Mouse (Mus musculus) adrenal gland, postnatal 14 days (tissue): Measurements from ENCODE around the gene Tuba1b. TPM values are rescaled to one million over a fixed set of nuclear protein-coding genes. Genes with fewer than 3 reads are reported as not detected.
"Not testable (repeated sequence)": the region's sequence is repeated elsewhere in the genome, so short reads cannot be mapped to it uniquely, and the experiment has no call there.

ENCODE experiments used
- DNase-seq: peaks from one replicate; pipeline ENCODE4 v3.0.0; 2021; ENCODE audit warnings: mixed read lengths
- total RNA-seq: library from RNA; stranded (reverse); gene quantifications from 2 replicates; pipeline ENCODE4 v1.2.3, GENCODE M21; 2021

Tuba1b gene
- total RNA-seq, 1 experiment from 2014 or later, result 342 TPM

DNA sequence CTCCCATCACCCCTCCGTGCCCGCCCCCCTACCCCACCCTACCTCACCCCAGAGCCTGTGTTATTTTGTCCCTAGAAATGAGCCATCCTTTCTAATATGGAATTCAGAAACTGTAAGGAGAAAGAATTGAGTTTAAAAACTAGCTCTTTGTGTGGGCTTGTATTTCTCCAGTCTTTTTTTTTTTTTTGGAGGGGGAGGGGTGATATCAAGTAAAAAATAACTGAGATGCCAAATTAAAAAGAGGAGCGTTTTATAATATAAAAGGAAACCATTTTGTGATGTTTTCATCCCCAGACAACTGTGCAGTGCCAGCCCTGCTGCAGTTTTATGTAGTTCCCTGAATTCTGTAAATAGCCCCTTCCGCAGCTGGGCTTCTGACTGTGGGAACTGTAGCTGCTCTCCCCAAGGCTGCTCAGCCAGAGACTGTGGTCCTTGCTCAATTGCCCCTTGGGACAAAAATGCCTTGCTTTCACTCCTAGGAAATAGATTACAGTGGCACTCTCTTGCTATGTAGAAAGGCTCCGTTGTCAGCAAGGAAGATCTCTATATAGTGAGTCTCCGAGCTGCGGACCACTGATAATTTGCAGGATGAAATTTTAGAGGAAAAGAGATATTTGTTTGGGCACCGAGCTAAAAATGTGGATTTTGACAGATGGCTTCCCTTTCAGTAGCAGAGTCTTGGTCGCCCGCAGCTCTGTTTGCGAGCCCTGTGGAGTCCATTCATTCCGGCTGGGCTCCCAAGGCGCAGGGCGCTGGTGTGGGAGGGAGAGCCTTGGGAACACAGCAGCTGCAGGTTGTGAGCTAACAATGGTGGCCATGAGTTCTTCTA is 20.3 kb upstream of the Tuba1b start:
- DNase-seq, result peak; percentile 43

DNA sequence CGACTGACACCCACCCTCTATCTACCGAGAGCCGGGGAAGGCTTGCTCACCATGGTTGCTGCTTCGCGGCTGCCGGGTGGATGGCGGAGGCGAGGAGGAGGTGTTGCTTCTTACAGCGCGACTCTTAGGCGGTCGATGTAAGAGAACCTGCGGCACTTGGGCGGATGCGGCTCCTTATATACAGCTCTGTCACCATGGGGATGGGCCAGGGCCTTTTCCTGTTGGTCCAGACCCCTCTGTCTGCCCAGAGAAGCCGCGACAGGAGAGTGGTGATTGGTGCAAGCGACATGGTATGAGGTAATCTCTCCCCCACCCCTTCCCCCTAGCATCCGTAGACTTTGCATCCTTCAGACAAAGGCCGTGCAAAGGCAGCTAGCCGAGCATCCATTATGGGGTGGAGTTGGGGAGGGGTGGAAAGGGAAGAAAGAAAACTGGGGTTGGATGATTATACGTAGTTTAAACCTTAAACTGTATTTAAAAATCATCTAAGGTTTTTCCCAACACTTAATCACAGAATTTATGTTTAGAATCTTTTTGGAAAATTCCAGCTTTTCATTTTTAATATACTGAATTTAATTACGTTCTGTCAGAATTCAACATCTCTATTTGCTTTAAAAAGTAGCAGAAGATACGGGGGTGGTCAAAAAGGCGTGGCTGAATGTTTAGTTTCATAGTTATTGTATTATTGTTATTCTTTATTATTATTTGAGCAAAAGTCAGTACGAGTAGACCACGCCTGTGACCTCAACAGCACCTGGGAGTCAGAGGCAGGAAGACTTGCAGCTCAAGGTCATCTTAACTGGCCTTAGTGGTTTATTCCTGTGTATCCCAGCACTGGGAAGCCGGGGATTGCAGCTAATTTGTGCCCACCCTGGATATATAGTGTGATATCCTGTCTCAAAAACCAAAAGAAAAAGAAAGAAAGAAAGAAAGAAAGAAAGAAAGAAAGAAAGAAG is 19.3 kb upstream of the Tuba1b start, which contains the start of the genes Gm49450 and Tuba1a:
TSS of gene Gm49450 (minus strand) at position 151 of the 956 bp plus-strand sequence.
TSS of gene Tuba1a (minus strand) at position 303 of the 956 bp plus-strand sequence.
- peak; percentile 88 for DNase-seq

DNA sequence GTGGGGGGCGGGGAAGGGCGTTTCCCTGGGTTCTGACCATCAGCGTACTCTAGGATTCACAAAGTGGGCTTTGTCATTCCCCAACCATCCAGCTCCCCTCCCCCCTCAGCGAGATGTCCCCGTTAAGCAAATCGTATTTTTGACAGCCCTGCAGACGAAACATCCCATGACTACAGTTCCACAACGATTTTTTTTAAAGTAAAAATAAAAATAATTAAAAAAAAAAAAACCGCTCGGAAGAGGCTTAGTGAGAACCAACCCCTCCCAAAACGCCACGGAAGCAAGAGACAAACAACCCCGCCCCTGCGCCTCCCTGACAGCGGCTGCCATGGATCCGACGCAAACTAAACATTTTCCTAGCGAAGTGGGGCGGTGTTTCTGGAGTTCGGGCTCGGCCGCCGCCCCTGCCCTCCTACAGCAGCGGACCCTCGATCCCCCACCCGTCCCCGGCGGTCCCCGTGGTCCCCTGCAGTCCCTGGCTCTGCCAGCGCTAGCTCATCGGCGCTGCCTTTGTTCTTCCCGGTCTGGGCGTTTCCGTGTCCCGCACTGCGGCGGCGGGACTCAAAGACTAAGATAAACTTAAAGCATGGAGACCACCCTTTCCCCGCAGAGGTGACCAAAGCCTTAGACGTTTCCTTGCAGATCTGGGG is 18.5 kb upstream of the Tuba1b start:
- peak; percentile 82 for DNase-seq

DNA sequence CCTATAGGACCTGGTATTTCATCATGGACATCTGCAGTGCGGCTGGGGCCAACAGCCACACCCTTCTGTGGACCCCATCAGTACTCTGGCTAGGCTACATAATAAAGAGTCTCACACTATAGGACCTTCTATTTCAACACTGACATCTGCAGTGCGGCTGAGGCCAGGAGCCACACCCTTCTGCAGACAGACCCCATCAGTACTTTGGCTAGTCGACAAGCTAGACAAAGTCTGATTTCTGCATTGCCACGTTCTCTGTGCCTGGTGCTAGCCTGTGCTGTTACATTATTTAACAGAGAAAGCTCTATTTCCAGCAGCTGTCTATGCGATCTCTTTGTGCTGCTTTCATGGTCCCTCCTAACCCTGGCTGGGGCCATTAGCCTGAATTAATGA is 17.7 kb upstream of the Tuba1b start:
- no peak for DNase-seq

DNA sequence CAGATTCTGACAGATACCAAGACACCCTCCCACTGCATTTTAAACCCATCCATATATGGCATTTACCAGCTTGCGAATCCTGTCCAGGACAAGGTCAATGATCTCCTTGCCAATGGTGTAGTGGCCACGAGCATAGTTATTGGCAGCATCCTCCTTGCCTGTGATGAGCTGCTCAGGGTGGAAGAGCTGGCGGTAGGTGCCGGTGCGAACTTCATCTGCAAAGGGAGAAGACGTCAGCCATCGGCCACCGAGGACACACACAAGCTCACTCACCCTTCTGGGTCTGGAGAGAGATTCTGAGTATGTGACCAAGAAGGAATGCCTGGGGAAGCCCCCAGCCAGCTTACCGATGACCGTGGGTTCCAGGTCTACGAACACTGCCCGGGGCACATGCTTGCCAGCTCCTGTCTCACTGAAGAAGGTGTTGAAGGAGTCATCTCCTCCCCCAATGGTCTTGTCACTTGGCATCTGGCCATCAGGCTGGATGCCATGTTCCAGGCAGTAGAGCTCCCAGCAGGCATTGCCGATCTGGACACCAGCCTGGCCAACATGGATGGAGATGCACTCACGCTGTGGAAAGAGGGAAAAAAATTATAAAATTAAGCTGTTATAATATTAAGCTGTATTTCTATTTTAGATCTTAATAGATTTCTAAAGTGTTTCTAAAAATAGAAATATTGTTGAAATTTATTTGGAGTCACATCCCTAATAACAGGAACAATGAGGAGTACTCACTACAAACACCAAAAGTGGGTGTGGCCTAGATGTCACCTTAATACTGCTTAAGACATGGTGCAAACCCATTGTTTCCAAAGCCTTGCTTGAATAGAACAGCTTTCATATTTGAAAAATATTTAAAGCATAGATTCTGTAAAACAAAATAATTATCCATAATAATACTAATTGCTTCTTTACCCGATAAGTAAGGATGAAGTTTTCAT is 17.0 kb upstream of the Tuba1b start:
- not testable (repeated sequence) for DNase-seq

DNA sequence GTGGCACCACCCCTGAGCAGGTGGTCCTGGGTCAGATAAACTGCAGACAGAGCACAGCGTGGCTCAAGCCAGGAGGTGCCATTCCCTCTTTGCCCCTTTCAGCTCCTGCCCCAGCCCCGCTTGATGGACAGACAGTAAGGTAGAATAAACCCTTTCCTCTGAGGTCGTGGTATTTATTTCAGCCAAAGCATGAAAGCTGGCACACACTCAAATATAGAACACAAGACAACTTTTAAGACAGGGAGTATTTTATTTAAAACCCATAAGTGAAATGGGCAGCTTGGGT is 15.2 kb upstream of the Tuba1b start:
- no peak for DNase-seq

DNA sequence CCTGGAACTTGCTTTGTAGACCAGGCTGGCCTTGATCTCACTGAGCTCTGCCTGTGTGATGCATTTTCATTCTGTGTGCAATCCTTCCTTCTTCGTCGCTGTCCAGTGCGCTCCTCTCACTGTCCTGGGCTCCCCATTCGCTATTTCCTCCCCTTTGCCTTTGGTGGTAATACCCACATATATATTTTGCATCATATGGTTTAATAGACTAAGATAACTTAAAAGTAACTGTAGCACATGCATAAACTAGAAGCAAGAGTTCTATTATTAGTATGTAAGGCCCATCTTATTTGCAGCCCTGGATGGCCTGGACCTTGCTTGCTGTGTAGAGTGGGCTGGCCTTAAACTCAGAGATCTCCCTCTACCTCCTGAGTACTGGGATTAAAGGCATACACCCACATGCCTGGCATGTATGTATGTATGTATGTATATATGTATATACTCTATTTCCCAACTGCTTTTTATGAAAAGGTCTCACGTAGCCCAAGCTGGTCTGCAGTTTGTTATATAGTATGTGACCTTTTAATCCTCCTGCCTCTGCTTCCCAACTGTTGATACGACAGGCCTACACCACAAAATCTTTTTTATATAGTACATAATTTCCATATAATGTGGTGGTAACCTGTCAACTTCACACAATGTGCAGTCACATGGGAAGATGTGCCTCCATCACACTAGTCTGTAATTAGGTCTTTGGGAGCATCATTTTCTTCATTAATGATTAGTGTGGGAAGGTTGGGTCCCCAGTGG is 14.7 kb upstream of the Tuba1b start:
- no peak for DNase-seq

DNA sequence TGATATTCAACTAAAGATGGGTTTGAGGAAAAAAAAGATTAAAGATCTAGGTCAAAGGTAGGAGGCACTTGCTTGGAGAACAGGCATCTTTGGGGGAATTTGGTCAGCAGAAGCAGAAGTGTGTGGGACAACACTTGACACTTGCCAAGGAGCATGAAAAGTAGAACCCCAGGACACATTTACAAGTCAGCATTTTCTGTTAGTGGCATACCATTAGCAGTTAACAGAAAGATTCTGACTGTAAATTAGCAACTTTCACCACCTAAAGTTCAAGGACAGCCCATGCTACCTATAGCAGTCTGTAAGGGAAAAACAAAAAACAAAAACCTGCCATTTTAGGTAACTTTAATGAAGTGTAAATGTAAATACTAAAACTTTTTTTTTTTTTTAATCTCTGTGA is 14.0 kb upstream of the Tuba1b start:
- DNase-seq, result no peak

DNA sequence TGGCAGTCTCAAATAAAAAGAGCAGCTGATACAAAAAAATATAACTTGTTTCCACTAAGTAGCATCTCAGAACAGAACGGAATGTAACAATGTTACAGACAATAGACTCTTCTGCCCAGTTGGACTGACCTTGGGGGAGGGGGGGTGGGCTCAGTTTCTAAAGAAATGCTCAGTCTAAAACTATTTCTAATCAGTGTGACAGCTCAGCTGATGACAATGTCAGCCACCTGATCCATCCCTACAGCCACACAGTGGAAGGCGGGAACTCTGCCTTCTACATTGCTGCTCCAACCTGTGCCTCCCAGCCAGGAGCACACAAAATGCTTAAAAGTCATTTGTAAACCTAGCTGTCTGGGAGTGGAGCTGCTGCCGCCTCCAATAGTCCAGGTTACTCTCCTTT is 13.5 kb upstream of the Tuba1b start:
- no peak for DNase-seq

DNA sequence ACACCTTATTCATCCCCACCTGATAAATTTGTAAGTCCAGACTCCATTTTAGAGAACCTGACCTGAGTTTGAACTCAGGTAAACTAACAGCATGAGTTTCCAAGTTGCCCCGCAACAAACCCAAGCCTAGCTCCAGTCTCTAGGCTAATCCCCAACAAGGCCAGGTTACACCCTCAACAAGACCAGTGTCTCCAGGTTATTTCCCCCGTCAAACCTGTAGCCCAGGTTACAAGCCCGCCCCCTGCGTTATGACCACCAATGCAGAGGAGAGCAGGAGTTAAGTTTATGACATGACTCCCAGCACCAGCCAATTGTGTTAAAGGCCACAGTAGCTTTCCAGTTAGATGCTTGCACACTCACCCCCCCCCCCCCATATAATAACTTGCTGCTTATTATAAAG is 8.8 kb upstream of the Tuba1b start:
- no peak for DNase-seq

DNA sequence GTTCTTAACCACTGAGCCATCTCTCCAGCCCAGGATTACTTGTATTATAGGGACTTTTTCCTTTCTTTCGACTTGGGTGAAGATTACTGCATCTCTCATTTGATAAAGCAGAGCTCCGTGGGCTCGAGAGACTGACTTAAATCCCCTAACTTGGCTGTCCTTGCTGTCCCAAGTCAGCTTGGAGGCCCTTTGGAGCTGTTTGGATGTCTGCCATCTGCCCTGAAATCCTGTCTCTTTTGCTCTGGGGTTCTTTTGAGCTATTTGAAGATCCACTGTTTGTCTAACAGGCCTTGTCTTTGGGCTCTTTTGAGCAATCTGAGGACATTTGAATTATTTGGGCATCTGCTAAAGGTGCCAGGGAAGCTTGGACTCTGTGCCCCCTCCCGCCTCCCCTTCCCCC is 7.7 kb upstream of the Tuba1b start:
- DNase-seq, result peak; percentile 62

DNA sequence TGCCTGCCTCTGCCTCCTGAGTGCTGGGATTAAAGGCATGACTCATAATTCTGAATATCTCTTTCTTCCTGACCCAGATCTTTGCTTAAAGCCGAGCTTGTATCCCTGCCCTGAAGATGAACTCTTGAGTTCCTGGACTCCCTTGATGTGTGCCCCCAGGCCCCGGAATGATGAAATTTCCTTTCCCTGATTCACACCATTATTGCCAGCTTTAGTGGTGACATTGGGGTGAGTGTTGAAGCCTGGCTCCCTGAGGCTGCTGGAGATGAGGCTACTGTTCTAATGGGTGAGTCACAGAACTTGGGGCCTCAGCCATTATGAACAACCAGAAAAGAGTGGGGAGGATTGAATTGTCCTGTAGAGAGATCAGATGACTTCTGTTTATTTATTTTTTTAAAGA is 7.2 kb upstream of the Tuba1b start:
- DNase-seq, result no peak

DNA sequence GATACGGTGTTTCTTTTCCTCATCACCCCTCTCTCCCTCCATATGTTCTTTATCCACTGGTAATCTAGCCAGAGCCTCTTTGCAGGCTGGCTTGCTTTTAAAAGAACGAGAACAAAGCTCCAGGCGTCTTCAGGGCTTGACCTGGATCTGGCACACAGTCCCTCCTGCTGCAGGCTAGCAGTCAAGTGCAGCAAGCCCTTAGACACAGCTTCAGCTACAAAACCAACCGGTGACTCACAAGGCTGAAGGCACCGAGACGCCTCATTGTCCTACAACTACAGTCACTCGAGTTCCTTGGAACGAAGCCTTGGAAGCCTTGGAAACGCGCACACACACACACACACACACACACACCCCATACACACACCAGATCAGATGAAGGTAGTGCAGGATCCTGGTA is 6.5 kb upstream of the Tuba1b start:
- peak; percentile 72 for DNase-seq

DNA sequence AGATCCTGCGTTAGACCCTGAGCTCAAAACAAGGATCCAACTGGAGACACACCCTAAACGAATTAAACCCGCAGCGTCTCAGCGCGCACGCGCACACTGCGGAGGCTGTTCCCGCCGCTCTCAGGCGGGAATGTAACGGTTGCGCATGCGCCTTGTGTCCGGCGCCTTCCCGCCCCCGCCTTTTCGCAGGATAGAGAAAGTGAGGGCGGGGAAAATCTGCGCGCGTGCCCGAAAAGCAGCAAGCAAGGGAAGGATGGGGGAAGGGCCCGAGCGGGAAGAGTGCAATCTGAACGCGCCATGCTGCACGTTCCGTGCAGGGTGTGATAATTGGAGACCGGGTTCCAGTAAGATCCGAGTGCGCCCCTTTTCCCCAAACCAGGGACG is 540 bp downstream of the Tuba1b start:
- peak; percentile 98 for DNase-seq

DNA sequence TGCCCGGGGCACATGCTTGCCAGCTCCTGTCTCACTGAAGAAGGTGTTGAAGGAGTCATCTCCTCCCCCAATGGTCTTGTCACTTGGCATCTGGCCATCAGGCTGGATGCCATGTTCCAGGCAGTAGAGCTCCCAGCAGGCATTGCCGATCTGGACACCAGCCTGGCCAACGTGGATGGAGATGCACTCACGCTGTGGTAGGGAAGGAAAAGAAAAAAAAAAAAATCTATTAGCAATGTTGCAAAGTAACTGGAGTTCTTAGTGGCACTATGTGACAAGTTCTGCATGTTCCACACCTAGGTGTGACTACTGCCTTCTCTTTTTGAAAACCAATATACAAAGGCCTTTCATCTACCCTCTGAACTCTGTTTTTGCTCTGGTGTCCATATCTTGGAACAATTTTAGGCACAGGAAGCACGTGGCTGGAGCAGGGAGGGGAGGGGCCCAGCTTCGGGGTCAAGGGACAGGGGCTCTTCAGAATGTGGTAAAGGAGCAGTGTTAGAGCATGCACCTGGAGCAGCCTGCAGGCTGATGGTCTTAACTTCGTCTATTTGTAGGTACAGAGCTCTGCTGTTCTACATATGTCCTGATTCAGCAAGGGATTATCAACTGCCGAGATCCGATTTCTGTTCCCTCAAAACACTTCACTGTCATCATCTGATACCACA is 1.2 kb downstream of the Tuba1b start:
- not testable (repeated sequence) for DNase-seq

DNA sequence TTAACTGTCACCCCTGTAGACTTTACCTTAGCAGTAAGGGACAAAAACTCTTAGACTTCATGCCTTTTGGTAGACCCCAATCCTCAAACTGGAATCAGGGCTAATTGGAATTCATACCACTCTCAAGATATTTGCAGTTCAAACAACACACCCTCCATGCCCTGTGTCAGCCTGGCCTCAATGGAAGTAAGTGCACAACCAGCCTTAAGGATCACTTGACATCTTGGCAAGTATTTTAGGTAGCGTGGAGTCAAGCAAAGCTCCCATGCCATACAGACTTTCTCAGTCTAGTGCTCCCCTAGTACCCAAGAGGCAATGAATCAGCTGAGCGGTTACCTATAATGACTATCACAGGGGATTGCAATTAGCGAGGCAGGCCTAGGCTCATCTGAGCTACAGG is 3.4 kb downstream of the Tuba1b start:
- no peak for DNase-seq

DNA sequence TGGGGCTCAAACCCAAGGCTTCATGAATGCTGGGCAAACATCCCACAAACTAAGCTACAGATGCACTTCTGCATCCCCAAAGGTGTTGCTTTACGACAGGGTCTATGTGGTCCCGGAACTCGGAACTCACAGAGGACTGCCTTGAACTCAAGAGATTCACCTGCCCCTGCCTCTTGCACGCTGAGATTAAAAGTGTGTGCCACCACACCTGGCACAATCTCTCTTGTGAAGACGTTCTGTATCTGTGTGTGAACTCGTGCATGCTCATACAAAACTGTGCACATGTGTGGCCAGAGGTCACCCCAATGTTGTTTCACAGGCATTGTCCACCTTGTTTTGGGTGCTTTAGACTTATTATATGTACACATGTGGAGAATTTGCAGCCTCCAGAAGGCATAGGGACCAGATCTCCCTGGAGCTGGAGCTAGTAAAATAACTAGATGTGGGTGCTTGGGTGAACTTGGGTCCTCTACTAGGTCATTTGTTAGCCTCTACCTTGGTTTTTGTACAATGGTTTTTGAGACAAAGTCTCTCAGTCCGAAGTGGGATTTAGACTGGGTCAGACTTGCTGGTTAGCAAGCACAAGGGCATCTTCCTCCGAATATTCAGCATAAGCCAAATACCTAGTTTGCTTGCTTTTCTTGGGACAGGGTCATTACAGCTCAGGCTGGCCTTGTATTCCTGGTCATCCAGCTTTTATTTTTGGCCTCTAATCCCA is 4.2 kb downstream of the Tuba1b start:
- DNase-seq, result no peak

DNA sequence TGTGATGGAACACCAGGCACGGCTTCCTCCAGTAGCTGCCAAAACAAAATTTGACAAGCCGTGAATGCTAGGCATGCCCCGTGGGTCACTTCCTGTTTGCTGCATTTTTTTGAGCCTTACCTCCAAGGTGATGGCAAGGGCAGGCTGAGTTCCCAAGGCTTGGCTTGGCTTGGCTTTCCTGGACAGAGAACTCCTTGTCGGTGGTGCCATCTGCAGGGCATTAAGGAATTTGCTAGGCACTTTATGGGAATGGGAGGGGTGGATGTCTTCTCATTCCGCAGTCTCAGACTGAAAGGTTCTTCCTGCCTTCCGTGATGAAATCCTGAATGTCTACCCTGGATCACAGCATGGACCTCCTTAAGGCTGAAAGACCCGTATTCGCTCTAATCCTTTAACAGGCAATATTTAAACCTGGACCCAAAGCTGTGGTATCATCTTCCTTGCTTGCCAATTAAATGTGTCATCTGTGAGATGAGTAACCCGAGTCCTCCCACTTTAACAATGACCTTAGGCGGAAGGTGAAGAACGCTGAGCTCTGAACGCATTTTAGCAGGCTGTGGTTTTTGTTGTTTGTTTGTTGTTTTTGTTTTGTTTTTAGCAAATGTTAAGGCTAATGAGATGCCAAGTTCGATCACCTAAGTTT is 5.6 kb downstream of the Tuba1b start:
- DNase-seq, result peak; percentile 84

DNA sequence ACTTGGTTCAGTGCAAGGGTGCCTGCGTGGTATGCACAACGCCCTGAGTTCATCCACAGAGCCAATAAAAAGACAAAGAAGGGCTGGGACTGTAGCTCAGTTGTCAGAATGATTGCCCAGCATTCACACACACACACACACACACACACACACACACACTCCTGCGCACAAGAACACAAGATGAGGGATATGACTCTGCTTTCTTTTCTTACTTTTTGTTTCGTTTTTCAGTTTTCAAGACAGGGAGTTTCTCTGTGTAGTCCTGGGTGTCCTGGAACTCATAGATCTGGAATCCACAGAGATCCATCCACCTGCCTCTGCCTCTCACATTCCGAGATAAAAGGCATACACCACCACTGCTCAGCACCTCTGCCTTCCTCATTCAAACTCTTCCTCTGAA is 6.8 kb downstream of the Tuba1b start:
- no peak for DNase-seq
